In the genomic region with DNA sequence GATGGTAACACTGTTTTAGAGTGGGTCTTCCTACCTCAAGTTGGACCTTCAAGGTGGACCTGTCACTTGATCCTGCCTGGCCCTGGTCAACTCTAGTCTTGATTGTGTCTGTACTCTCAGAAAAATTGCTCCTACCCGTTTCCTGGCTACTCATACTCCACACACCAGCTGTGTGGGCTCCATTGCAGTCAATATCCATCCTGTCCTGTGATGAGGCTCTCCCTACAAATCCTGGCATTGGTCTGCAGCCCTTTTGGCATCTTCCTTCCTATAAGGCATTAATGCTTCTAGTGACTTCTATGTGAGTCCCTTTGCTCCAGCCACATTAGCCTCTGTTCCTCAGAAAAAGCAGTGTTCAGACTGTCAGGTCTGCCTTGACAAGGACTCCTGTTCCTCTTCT, we compare ENCODE assay signal across 17 mouse cellular contexts.
"Had no signal": no experiment of that assay in that cellular context is flagged by ENCODE, and none has a peak within 500 bp of the region (broad histone marks: within the 10 kb centered on the region; RNA-seq: fewer than 3 reads in every experiment).

No protein-coding gene starts in this region.

- ATAC-seq: liver, embryonic 12.5 days; midbrain, embryonic 16.5 days had no signal

- DNase-seq: lung, embryonic 14.5 days; midbrain, embryonic 14.5 days; right cerebral cortex, adult 18-20 months; right cerebral cortex, postnatal 25 days; right cerebral cortex, postnatal 4 days; spleen, adult 18-20 months; thymus, adult 18-20 months; thymus, postnatal 14 days; thymus, postnatal 36 days had no signal

- H3K9me3 ChIP-seq: liver, embryonic 12.5 days; midbrain, embryonic 10.5 days; midbrain, embryonic 12.5 days; neural tube, embryonic 13.5 days; neural tube, embryonic 15.5 days had no signal

- H3K4me1 ChIP-seq: liver, embryonic 12.5 days; neural tube, embryonic 15.5 days had no signal

- H3K27me3 ChIP-seq: liver, embryonic 12.5 days; midbrain, embryonic 12.5 days; neural tube, embryonic 13.5 days; neural tube, embryonic 15.5 days had no signal

- H3K36me3 ChIP-seq: liver, embryonic 12.5 days; midbrain, embryonic 10.5 days; midbrain, embryonic 12.5 days; neural tube, embryonic 13.5 days; neural tube, embryonic 15.5 days had no signal

- H3K4me2 ChIP-seq: liver, embryonic 12.5 days; lung, embryonic 14.5 days; midbrain, embryonic 12.5 days; neural tube, embryonic 13.5 days; neural tube, embryonic 15.5 days had no signal

- H3K9ac ChIP-seq: liver, embryonic 12.5 days; liver, embryonic 14.5 days; lung, embryonic 14.5 days; midbrain, embryonic 12.5 days; neural tube, embryonic 13.5 days; neural tube, embryonic 15.5 days had no signal

- H3K4me3 ChIP-seq: liver, embryonic 12.5 days; midbrain, embryonic 10.5 days; midbrain, embryonic 12.5 days; myocyte; neural tube, embryonic 13.5 days; neural tube, embryonic 15.5 days had no signal

- H3K27ac ChIP-seq: liver, embryonic 12.5 days; liver, embryonic 14.5 days; midbrain, embryonic 10.5 days; midbrain, embryonic 12.5 days; neural tube, embryonic 13.5 days; neural tube, embryonic 15.5 days had no signal
